ENCODE assay signal across 14 mouse cellular contexts in the genomic region with DNA sequence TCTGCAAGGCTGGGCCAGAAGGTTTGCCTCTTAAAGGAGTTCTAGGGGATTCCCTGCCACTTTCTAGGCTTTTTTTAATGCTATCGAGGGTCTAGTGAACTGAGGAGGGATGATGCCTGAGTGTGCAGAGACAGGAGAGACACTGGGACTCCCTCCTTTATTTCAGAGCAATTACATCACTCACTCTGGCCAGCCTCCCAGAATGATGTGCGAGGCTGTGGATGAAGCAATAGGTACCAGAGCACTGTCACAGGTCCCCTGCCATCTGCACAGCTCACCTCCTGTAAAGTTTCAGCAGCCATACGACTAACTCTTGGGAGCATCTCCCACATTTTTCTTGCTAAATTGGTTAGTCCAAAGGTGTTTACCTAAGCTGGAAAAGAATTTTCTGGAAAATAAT. TPM values are rescaled to one million over a fixed set of nuclear protein-coding genes. Genes with fewer than 3 reads are reported as not detected.
DNase-seq lines count a peak whose midpoint lies in the region; ATAC-seq and TF ChIP-seq lines count a peak whose summit lies in the region.
"Had no signal": no experiment of that assay in that cellular context is flagged by ENCODE, and none has a peak within 500 bp of the region (broad histone marks: within the 10 kb centered on the region; RNA-seq: fewer than 3 reads in every experiment).

No protein-coding gene starts in this region.

- H3K4me2 ChIP-seq in midbrain, embryonic 11.5 days, result no peak overlapping the region
- no peak overlapping the region for H3K4me2 ChIP-seq in midbrain, embryonic 15.5 days
- H3K4me2 ChIP-seq: embryonic facial prominence, embryonic 12.5 days had no signal

- H3K4me3 ChIP-seq in midbrain, embryonic 10.5 days, result no peak overlapping the region
- H3K4me3 ChIP-seq in midbrain, embryonic 11.5 days (ENCODE audit: low read depth, low read length), result no peak overlapping the region
- no peak overlapping the region for H3K4me3 ChIP-seq in cerebellum, adult 2 months (replicated peaks; ENCODE audit: insufficient read depth, low read depth, low read length)
- no peak overlapping the region for H3K4me3 ChIP-seq in midbrain, embryonic 15.5 days
- H3K4me3 ChIP-seq: embryonic facial prominence, embryonic 12.5 days; heart, adult 2 months had no signal

- H3K36me3 ChIP-seq in midbrain, embryonic 10.5 days, result no peaks in the 10 kb centered on the region
- no peaks in the 10 kb centered on the region for H3K36me3 ChIP-seq in midbrain, embryonic 11.5 days (ENCODE audit: control insufficient read depth, insufficient read depth, low read length)
- H3K36me3 ChIP-seq in midbrain, embryonic 15.5 days (replicated peaks), result no peaks in the 10 kb centered on the region
- H3K36me3 ChIP-seq: embryonic facial prominence, embryonic 12.5 days had no signal

- peaks cover 13% of the 10 kb centered on the region for H3K4me1 ChIP-seq in midbrain, embryonic 10.5 days
- no peaks in the 10 kb centered on the region; the same call in 1 of the 2 replicates for H3K4me1 ChIP-seq in midbrain, embryonic 11.5 days (ENCODE audit: control insufficient read depth, insufficient read depth, low read length)
- no peaks in the 10 kb centered on the region for H3K4me1 ChIP-seq in cerebellum, adult 2 months (ENCODE audit: control insufficient read depth, insufficient read depth, low read length)
- peaks cover 13% of the 10 kb centered on the region for H3K4me1 ChIP-seq in midbrain, embryonic 15.5 days
- H3K4me1 ChIP-seq: embryonic facial prominence, embryonic 12.5 days had no signal

- WGBS in midbrain, embryonic 10.5 days, result 41% methylated on average over 3 of the region's 3 CpGs
- WGBS in midbrain, embryonic 11.5 days, result 45% methylated on average over 3 of the region's 3 CpGs
- WGBS in cerebellum, adult 2 months, result 18% methylated on average over 3 of the region's 3 CpGs
- WGBS in midbrain, embryonic 15.5 days, result 36% methylated on average over 3 of the region's 3 CpGs

- no peaks in the 10 kb centered on the region for H3K27me3 ChIP-seq in midbrain, embryonic 10.5 days (ENCODE audit: low read depth, poor library complexity, severe bottlenecking)
- H3K27me3 ChIP-seq in midbrain, embryonic 11.5 days (ENCODE audit: control insufficient read depth, insufficient read depth, low read length), result no peaks in the 10 kb centered on the region
- H3K27me3 ChIP-seq in cerebellum, adult 2 months (ENCODE audit: control insufficient read depth, insufficient read depth, low read length), result no peaks in the 10 kb centered on the region
- H3K27me3 ChIP-seq in midbrain, embryonic 15.5 days (replicated peaks), result no peaks in the 10 kb centered on the region
- H3K27me3 ChIP-seq: embryonic facial prominence, embryonic 12.5 days had no signal

- TF ChIP-seq CTCF in cerebellum, adult 2 months (IDR thresholded peaks at IDR 0.05; ENCODE audit: borderline replicate concordance, insufficient read depth, low read depth, low read length), result no peak

- TF ChIP-seq POLR2A in cerebellum, adult 2 months (IDR thresholded peaks at IDR 0.05; ENCODE audit: borderline replicate concordance, insufficient read depth, low read length), result no peak

- peak; percentile 76 for ATAC-seq in cerebellum, adult (ENCODE audit: insufficient number of reproducible peaks, low FRiP score, low TSS enrichment)
- no peak for ATAC-seq in midbrain, embryonic 11.5 days (ENCODE audit: low FRiP score)
- no peak for ATAC-seq in midbrain, embryonic 15.5 days (replicated peaks)
- ATAC-seq: forebrain, embryonic 14.5 days had no signal

- H3K9ac ChIP-seq in midbrain, embryonic 11.5 days (ENCODE audit: low read length), result no peak overlapping the region
- H3K9ac ChIP-seq in midbrain, embryonic 15.5 days, result no peak overlapping the region
- H3K9ac ChIP-seq: embryonic facial prominence, embryonic 12.5 days had no signal

- H3K9me3 ChIP-seq in midbrain, embryonic 10.5 days (replicated peaks), result no peaks in the 10 kb centered on the region
- H3K9me3 ChIP-seq in midbrain, embryonic 11.5 days (ENCODE audit: control insufficient read depth, low read length), result no peaks in the 10 kb centered on the region
- no peaks in the 10 kb centered on the region for H3K9me3 ChIP-seq in midbrain, embryonic 15.5 days
- H3K9me3 ChIP-seq: embryonic facial prominence, embryonic 12.5 days had no signal

- no peak for DNase-seq in cerebellum, postnatal 4 days (ENCODE audit: low spot score in 2 of 2)
- DNase-seq in midbrain, embryonic 10.5 days (ENCODE audit: low spot score), result no peak
- DNase-seq in midbrain, embryonic 11.5 days (ENCODE audit: low spot score, missing footprints), result no peak
- DNase-seq in cerebellum, adult 2 months, result peak; percentile 58 to 72
- DNase-seq in thymus, postnatal 4 days, result no peak
- DNase-seq in thymus, postnatal 36 days, result no peak
- DNase-seq: B cell, adult 2 months; kidney, adult 9 months; lung, adult 18-20 months had no signal

- H3K27ac ChIP-seq in midbrain, embryonic 10.5 days (replicated peaks), result peak overlapping the region; percentile 42; the same call in 1 of the 2 replicates
- no peak overlapping the region for H3K27ac ChIP-seq in midbrain, embryonic 11.5 days (ENCODE audit: low read depth, low read length)
- H3K27ac ChIP-seq in cerebellum, adult 2 months (ENCODE audit: insufficient read depth, low read length), result no peak overlapping the region
- 0 out of 2 replicates have a peak overlapping the region, but pooled peaks have one; percentile 71 for H3K27ac ChIP-seq in midbrain, embryonic 15.5 days
- H3K27ac ChIP-seq: embryonic facial prominence, embryonic 12.5 days; heart, adult 2 months had no signal

RNA-seq across cellular contexts. Expression of a gene that starts 40.2 kb away (rescaled TPM):
- 131 and 203 TPM in 2 replicates for polyA plus RNA-seq in midbrain, embryonic 10.5 days (2016; fragmentation: Nextera tagmentation; extraction: Ambion mirVana)
- 301 and 323 TPM in 2 replicates for polyA plus RNA-seq in midbrain, embryonic 11.5 days (2014; fragmentation: Nextera tagmentation; extraction: Ambion mirVana)
- polyA plus RNA-seq in cerebellum, adult 2 months (2012; rRNA removed), result 330 and 332 TPM in 2 replicates
- polyA plus RNA-seq in midbrain, embryonic 15.5 days (2015; fragmentation: Nextera tagmentation; extraction: Ambion mirVana), result 1,472 and 1,557 TPM in 2 replicates

Comparison
In these comparisons a context has a peak if more than half of its experiments do, and no peak if none do; other contexts are left out.
1. DNase-seq: peak in cerebellum, adult 2 months (2 of 2); none in cerebellum, postnatal 4 days (0 of 2), midbrain, embryonic 10.5 days (single experiment), midbrain, embryonic 11.5 days (single experiment), thymus, postnatal 4 days (single experiment) and thymus, postnatal 36 days (0 of 2).
2. H3K27ac ChIP-seq: peak in midbrain, embryonic 10.5 days (single experiment) and midbrain, embryonic 15.5 days (single experiment); none in midbrain, embryonic 11.5 days (single experiment) and cerebellum, adult 2 months (single experiment).